Mouse (Mus musculus): ENCODE data around the gene Rundc1.
"Not testable (repeated sequence)": the region's sequence is repeated elsewhere in the genome, so short reads cannot be mapped to it uniquely, and the experiment has no call there.

DNA sequence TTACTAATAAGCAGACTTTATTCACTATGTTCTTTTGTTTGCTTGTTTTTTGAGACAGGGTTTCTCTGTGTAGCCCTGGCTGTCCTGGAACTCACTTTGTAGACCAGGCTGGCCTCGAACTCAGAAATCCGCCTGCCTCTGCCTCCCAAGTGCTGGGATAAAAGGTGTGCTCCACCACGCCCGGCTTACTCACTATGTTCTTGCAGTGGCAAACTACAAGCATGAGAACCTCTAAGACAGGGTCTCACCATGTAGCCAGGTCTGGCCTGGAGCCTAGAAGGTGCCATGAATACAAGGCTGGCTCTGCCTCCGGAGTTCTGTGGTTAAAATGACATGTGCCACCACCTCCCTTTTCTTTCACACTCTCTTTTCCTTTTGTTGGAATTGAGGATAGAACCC lies 41.7 kb downstream of the Rundc1 start:
- TF ChIP-seq CTCF (IDR thresholded peaks at IDR 0.05; ENCODE audit: extremely low read depth, insufficient read depth, insufficient read length, insufficient replicate concordance); POLR2A (IDR thresholded peaks at IDR 0.05; ENCODE audit: low read depth, low read length): not testable (repeated sequence)

Measured in spleen, adult 2 months (tissue).